Mouse (Mus musculus): ENCODE measurements around the gene Camsap3. TPM values are rescaled to one million over a fixed set of nuclear protein-coding genes. Genes with fewer than 3 reads are reported as not detected.
A peak's percentile ranks its signal among the peaks of the same experiment; 100 is the strongest.

Camsap3 gene
- 22.9 and 26.5 TPM in 2 replicates for polyA plus RNA-seq (2016; fragmentation: Nextera tagmentation; extraction: Ambion mirVana)

DNA sequence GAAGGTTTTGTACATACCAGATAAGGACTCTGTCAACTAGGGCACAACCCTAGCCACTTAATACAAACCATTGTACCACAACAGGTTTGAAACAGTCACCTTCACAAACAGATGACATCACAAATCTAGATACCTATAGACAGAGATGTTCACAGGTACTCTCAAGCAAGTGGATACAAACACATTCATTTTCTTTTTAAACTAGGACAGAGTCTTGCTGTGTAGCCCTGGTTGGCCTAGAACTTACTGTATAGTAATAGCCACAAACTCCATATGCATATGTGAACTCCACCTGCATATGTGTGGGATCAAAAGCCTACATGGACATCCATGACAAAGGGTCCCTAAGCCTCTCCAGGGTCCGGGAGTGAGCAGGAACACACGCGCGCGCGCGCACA, at the start of gene Camsap3:
TSS of gene Camsap3 (plus strand) at position 301 of the 398 bp plus-strand sequence.
- Histone ChIP-seq H3K9me3 (no peaks in the 10 kb centered on the region), H3K27me3 (peaks cover 12% of the 10 kb centered on the region; the same call in 1 of the 2 replicates), H3K4me1 (peaks cover 9% of the 10 kb centered on the region; the same call in 1 of the 2 replicates), H3K4me2 (replicated peaks) (peak within 1 kb of the TSS; percentile 85), H3K36me3 (no peaks in the 10 kb centered on the region), H3K27ac (replicated peaks) (peak within 1 kb of the TSS; percentile 79), H3K4me3 (peak within 1 kb of the TSS; percentile 90), H3K9ac (replicated peaks) (peak within 1 kb of the TSS; percentile 93)
- no peak for ATAC-seq (ENCODE audit: low FRiP score, low read depth)
- WGBS, result 7% methylated on average over 7 of the region's 7 CpGs

DNA sequence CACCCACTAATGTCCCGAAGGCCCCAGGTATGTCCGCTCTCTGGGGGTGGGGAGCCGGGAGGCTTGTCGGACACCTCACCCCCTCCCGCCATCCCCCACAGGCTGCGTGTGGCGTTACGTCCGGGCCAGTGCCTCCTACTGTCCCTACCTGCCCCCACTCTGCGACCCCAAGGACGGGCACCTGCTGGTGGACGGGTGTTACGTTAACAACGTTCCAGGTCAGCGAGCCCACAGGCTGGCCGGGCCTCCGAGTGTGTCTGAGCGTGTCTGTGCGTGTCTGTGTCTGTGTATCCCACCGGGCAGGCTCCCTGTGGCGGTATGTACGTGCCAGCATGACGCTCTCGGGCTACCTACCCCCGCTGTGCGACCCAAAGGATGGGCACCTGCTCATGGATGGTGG, 49.4 kb upstream of the Camsap3 start:
- Histone ChIP-seq H3K27ac (replicated peaks) (no peak overlapping the region), H3K36me3 (peaks cover 66% of the 10 kb centered on the region), H3K27me3 (no peaks in the 10 kb centered on the region), H3K4me1 (no peaks in the 10 kb centered on the region), H3K4me3 (no peak overlapping the region), H3K9ac (replicated peaks) (no peak overlapping the region), H3K4me2 (replicated peaks) (no peak overlapping the region), H3K9me3 (no peaks in the 10 kb centered on the region)
- no peak for ATAC-seq (ENCODE audit: low FRiP score, low read depth)
- WGBS, result 96% methylated on average over 26 of the region's 26 CpGs

DNA sequence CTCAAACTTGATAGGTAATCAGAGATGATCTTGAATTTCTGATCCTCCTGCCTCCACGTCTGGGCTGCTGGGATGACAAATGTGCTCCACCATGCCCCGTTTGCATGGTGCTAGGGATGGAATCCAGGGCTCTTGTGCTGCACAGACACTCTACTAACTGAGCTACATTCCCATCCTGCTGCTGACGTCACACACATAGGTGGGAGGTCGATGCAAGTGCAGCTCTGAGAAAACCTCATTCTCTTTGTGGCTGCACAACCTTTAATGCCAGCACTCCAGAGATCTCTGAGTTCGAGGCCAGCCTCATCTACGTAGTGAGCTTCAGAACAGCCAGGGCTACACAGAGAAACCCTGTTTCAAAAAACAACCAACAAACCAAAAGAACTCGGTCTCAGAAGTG, 47.9 kb upstream of the Camsap3 start:
- Histone ChIP-seq H3K4me1 (no peaks in the 10 kb centered on the region), H3K4me2 (replicated peaks) (no peak overlapping the region), H3K9ac (replicated peaks) (no peak overlapping the region), H3K4me3 (no peak overlapping the region), H3K27ac (replicated peaks) (no peak overlapping the region), H3K36me3 (peaks cover 77% of the 10 kb centered on the region), H3K9me3 (no peaks in the 10 kb centered on the region), H3K27me3 (no peaks in the 10 kb centered on the region)
- ATAC-seq (ENCODE audit: low FRiP score, low read depth), result no peak
- 88% methylated on average over 7 of the region's 7 CpGs for WGBS

DNA sequence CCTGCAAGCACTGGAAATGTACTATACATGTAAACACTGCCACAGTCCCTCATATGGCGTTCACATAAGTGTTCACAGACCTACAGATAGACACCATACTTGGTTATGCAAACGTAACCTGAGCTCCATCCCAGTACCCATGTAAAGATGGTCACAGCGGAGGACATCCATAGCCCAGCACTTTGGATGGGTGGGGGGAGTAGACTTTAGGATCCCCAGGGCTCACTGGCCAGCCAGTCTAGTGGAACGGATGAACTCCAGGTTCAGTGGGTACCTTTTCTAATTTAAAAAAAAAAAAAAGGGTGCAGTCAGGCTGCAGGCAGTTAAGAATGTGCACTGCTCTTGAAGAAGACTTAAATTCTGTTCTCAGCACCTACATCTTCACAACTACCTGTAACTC, 47.0 kb upstream of the Camsap3 start:
- H3K36me3 ChIP-seq, result peaks cover 82% of the 10 kb centered on the region
- WGBS, result 89% methylated on average over 4 of the region's 4 CpGs
- ATAC-seq (ENCODE audit: low FRiP score, low read depth), result no peak

DNA sequence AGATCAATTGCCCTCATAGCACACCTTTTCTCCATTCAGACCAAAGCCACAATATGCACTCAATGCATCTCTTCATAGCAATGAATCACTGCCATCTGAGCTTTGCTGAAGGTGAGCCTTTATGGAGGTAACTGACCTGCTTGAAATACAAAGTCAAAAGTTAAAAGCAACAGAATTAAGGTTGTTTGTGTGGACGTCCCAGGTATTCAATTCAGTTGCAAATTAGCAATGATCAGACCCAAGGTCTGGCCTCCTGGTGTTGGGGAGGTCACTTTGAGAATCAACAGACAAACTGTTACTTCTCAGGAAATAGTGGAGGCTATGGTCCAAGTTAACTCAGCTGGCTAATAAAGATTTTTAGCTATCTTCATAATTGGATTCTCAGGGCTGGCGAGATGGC, 40.6 kb upstream of the Camsap3 start:
- WGBS, result 91% methylated on average over 2 of the region's 2 CpGs
- no peaks in the 10 kb centered on the region for H3K27me3 ChIP-seq
- H3K9me3 ChIP-seq, result peaks cover 5% of the 10 kb centered on the region; the same call in 1 of the 2 replicates
- ATAC-seq (ENCODE audit: low FRiP score, low read depth), result no peak
- H3K4me1 ChIP-seq, result no peaks in the 10 kb centered on the region
- H3K27ac ChIP-seq (replicated peaks), result no peak overlapping the region
- H3K4me3 ChIP-seq, result no peak overlapping the region
- H3K4me2 ChIP-seq (replicated peaks), result no peak overlapping the region
- H3K36me3 ChIP-seq, result peaks cover 27% of the 10 kb centered on the region
- no peak overlapping the region for H3K9ac ChIP-seq (replicated peaks)

More for the DNA sequence above, 47.0 kb upstream of the Camsap3 start:
- Histone ChIP-seq H3K9me3 (no peaks in the 10 kb centered on the region), H3K4me3 (no peak overlapping the region), H3K27me3 (no peaks in the 10 kb centered on the region), H3K4me1 (no peaks in the 10 kb centered on the region), H3K9ac (replicated peaks) (no peak overlapping the region), H3K4me2 (replicated peaks) (no peak overlapping the region), H3K27ac (replicated peaks) (no peak overlapping the region)

DNA sequence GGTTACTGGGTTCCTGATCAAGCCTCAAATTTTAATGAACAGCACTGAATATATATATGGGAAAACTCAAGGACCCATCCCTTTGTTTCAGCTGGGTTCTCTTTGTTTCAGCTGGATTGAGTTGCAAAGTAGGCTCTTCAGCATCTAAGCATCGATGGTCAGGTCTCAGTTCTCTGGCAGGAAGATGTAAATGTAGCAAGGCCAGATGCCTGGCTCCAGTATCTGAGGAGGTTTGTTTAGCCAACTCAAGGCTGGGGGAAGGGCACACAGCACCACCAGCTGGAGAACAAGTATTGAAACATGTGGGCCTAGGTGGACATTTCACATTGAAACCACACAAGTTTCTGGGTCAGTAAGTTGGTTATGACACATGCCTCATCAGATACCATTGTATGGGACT, 34.9 kb upstream of the Camsap3 start:
- Histone ChIP-seq H3K9me3 (no peaks in the 10 kb centered on the region), H3K4me1 (no peaks in the 10 kb centered on the region), H3K9ac (replicated peaks) (no peak overlapping the region), H3K4me3 (no peak overlapping the region), H3K36me3 (no peaks in the 10 kb centered on the region), H3K4me2 (replicated peaks) (no peak overlapping the region), H3K27me3 (peaks cover 5% of the 10 kb centered on the region; the same call in 1 of the 2 replicates), H3K27ac (replicated peaks) (no peak overlapping the region)
- no peak for ATAC-seq (ENCODE audit: low FRiP score, low read depth)
- 94% methylated on average over 1 of the region's 1 CpGs for WGBS

DNA sequence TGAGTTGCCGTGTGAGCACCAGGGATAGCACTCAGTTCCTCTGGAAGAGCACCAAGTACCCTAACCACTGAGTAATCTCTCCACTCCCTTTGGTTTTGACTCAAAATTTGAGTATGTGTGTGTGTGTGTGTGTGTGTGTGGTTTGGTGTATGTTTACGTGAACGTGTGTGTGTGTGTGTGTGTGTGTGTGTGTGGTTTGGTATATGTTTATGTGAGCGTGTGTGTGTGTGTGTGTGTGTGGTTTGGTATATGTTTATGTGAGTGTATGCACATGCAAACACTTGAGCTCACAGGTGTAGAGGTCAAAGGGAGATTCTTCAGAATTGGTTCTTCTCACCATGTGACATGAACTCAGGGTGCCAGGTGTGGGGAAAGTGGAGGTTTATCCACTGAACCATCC, 31.0 kb upstream of the Camsap3 start:
- no peaks in the 10 kb centered on the region for H3K9me3 ChIP-seq
- H3K27ac ChIP-seq (replicated peaks), result no peak overlapping the region
- peak; percentile 90 for ATAC-seq (ENCODE audit: low FRiP score, low read depth)
- H3K36me3 ChIP-seq, result no peaks in the 10 kb centered on the region
- no peak overlapping the region for H3K4me3 ChIP-seq
- no peak overlapping the region for H3K4me2 ChIP-seq (replicated peaks)
- H3K9ac ChIP-seq (replicated peaks), result no peak overlapping the region
- 60% methylated on average over 4 of the region's 4 CpGs for whole genome bisulfite sequencing
- H3K27me3 ChIP-seq, result peaks cover 5% of the 10 kb centered on the region; the same call in 1 of the 2 replicates
- H3K4me1 ChIP-seq, result no peaks in the 10 kb centered on the region

DNA sequence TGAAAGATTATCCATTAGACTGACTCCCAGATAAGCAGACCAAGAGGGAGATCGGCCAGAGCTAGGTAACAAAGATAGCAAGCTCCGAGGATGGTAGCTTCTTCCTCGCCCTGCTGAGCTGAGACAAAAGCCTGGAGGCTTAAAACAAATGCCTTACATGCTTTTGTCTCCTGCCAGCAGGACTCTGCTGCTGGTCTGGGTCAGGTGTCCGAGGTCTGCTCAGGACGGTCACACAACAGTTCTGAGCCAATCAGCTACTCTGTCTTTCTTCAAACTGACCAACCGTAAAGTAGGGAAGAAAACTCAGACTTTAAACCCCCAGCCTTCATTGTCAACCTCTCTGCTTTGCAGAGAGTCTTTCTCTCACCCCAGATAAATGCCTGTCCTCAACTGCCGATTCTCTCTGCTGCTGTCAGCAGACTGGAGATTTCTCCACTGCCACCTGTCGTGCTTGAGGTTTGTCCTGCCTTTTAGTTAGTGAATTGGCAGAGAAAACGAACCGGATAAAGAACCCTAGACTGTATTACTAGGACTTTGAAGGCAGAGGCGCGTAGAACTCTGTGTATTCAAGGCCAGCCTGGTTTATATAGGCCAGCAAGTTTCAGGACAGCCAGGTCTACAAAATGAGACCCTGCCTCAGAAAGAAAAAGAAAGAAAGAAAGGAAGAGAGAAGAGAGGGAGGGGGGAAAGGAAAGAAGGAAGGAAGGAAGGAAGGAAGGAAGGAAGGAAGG, 19.3 kb upstream of the Camsap3 start, which contains the start of gene C330021F23Rik:
TSS of gene C330021F23Rik (plus strand) at position 350 of the 731 bp plus-strand sequence.
- peak; percentile 90 for ATAC-seq (ENCODE audit: low FRiP score, low read depth)
- 1% methylated on average over 12 of the region's 12 CpGs for WGBS

DNA sequence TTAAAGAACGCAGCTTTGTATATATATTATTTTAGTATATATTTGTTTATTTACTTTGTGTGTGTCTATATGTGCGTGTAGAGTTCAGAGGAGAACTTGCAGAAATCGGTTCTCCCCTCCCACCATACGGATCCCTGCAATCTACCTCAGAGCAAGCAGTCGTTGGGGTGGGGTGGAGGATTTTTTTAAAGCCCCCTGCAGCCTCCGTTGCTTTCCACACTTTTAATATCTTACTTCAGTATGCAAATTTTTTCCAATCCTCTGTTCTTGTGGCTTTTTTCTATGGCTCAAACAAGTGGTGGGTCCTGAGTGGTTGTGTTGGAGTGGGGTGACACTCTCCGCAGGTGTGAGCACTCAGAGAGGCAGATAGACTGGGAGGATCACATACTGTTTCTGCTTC, 18.7 kb upstream of the Camsap3 start:
- Histone ChIP-seq H3K4me2 (replicated peaks) (peak overlapping the region; percentile 52), H3K9ac (replicated peaks) (peak overlapping the region; percentile 46; the same call in 1 of the 2 replicates), H3K9me3 (no peaks in the 10 kb centered on the region), H3K27ac (replicated peaks) (no peak overlapping the region), H3K36me3 (no peaks in the 10 kb centered on the region), H3K4me3 (peak overlapping the region; percentile 36), H3K27me3 (no peaks in the 10 kb centered on the region), H3K4me1 (peaks cover 20% of the 10 kb centered on the region)
- WGBS, result 4% methylated on average over 7 of the region's 7 CpGs
- ATAC-seq (ENCODE audit: low FRiP score, low read depth), result no peak

More for the DNA sequence above, 19.3 kb upstream of the Camsap3 start, which contains the start of gene C330021F23Rik:
- Histone ChIP-seq H3K4me1 (peaks cover 20% of the 10 kb centered on the region), H3K9me3 (no peaks in the 10 kb centered on the region), H3K4me3 (peak within 1 kb of the TSS; percentile 36), H3K9ac (replicated peaks) (peak within 1 kb of the TSS; percentile 46), H3K36me3 (no peaks in the 10 kb centered on the region), H3K4me2 (replicated peaks) (peak within 1 kb of the TSS; percentile 52), H3K27me3 (no peaks in the 10 kb centered on the region), H3K27ac (replicated peaks) (no peak within 1 kb of the TSS)

DNA sequence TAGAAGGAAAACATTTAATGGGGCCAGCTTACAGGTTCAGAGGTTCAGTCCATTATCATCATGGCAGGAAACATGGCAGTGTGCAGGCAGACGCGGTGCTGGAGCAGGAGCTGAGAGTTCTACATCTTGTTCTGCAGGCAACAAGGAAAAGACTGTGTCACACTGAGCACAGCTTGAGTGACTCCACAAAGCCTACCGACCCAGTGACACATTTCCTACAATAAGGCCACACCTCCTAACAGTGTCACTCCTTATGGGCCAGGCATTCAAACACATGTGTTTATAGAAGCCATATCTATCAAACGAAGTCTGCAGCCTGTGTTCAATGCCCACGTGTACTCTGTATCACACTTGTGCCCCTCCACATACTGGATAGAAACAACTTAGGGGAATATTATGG, 17.3 kb upstream of the Camsap3 start:
- Histone ChIP-seq H3K9ac (replicated peaks) (no peak overlapping the region), H3K4me3 (no peak overlapping the region), H3K9me3 (no peaks in the 10 kb centered on the region), H3K4me1 (peaks cover 20% of the 10 kb centered on the region), H3K27me3 (no peaks in the 10 kb centered on the region), H3K36me3 (no peaks in the 10 kb centered on the region), H3K4me2 (replicated peaks) (no peak overlapping the region), H3K27ac (replicated peaks) (no peak overlapping the region)
- WGBS, result 87% methylated on average over 5 of the region's 5 CpGs
- no peak for ATAC-seq (ENCODE audit: low FRiP score, low read depth)

DNA sequence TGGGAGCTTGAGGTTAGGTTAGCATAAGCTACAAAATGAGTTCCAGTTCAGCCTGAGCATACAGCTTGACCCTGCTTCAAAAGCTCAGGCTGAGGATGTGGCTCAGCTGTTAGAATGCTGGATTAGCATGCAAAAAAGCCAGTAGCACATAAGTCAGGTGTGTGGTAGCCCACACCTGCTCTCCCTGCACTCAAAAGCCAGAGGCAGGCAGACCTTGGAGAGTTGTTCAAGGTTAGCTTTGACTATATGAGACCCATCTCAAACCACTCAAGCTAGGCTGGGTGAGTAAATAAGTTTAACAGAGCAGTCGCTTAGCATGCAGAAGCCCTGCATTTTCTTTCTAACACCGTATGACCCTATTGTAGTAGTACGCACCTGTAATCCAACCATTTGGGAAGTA, 12.5 kb upstream of the Camsap3 start:
- no peaks in the 10 kb centered on the region for H3K27me3 ChIP-seq
- no peak overlapping the region for H3K9ac ChIP-seq (replicated peaks)
- H3K4me2 ChIP-seq (replicated peaks), result no peak overlapping the region
- no peaks in the 10 kb centered on the region for H3K4me1 ChIP-seq
- H3K36me3 ChIP-seq, result no peaks in the 10 kb centered on the region
- 96% methylated on average over 3 of the region's 3 CpGs for WGBS
- H3K4me3 ChIP-seq, result no peak overlapping the region
- ATAC-seq (ENCODE audit: low FRiP score, low read depth), result no peak
- H3K9me3 ChIP-seq, result no peaks in the 10 kb centered on the region
- no peak overlapping the region for H3K27ac ChIP-seq (replicated peaks)

DNA sequence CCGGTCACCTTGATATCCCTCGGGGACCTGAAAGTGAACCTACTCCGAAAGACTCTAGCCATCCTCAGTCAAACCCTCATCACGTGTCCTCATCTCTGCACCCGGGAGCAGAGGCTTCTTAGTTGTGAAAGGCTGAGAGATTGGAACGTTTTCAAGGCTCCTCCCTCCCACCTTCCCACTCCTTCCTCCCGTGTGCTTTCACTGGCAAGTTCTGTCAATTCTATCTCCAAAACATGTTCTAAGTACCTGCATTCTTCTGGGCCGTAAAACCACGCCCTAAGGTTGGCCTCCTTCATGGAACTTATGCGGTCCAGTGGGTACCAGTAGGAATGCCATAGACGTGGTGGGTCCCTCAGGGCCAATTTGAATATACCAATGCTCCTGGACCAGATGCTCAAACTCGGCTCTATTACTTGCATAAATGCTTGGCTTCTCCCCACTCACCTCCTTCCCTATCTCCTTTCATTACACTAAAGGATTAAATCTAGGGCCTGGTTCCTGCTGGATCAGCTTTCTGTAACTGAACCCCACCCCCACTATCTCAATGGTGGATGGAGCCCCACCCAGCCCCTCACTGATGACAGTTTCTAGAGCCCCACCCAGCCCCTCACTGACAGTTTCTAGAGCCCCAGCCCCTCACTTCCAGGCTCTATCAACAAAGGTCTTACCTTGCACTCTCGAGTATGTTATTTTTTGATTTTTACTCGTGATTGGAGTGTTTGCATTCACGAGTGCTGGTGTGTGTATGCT, 10.7 kb upstream of the Camsap3 start:
- H3K4me2 ChIP-seq (replicated peaks), result no peak overlapping the region
- H3K36me3 ChIP-seq, result no peaks in the 10 kb centered on the region
- no peak for ATAC-seq (ENCODE audit: low FRiP score, low read depth)
- no peak overlapping the region for H3K27ac ChIP-seq (replicated peaks)
- H3K27me3 ChIP-seq, result no peaks in the 10 kb centered on the region
- H3K4me1 ChIP-seq, result no peaks in the 10 kb centered on the region
- no peak overlapping the region for H3K4me3 ChIP-seq
- 82% methylated on average over 15 of the region's 15 CpGs for WGBS
- H3K9me3 ChIP-seq, result no peaks in the 10 kb centered on the region
- H3K9ac ChIP-seq (replicated peaks), result no peak overlapping the region
